Mouse (Mus musculus) small intestine, adult 2 months (tissue): ENCODE measurements around the gene Olfr470. TPM values are rescaled to one million over a fixed set of nuclear protein-coding genes. Genes with fewer than 3 reads are reported as not detected.

Source experiments
- H3K27ac ChIP-seq: fragments of 200-500 bp; 2 replicates; pipeline ENCODE4 v1.5.1; 2012; ENCODE audit warnings: low read depth, low read length, control low read depth, inconsistent platforms; ENCODE audit not compliant: insufficient read depth
- H3K27me3 ChIP-seq: fragments of 200-500 bp; 2 replicates; pipeline ENCODE4 v1.6.1; 2012; ENCODE audit warnings: mild to moderate bottlenecking, moderate library complexity, low read length, inconsistent platforms; ENCODE audit not compliant: control insufficient read depth, insufficient read depth
- H3K36me3 ChIP-seq: fragments of 200-500 bp; 2 replicates; pipeline ENCODE4 v1.6.1; 2012; ENCODE audit warnings: mild to moderate bottlenecking, low read length, control low read depth, inconsistent platforms; ENCODE audit not compliant: control insufficient read depth, insufficient read depth
- H3K4me1 ChIP-seq: fragments of 200-500 bp; 2 replicates; pipeline ENCODE4 v1.6.1; 2012; ENCODE audit warnings: low read length, inconsistent platforms, mixed read lengths; ENCODE audit not compliant: control insufficient read depth, insufficient read depth, insufficient read length
- H3K4me3 ChIP-seq: fragments of 200-500 bp; 2 replicates; pipeline ENCODE4 v1.5.1; 2012; ENCODE audit warnings: low read depth, mild to moderate bottlenecking, control low read depth, inconsistent platforms, low read length, moderate library complexity
- CTCF ChIP-seq: fragments of 200-500 bp; IDR thresholded peaks from 2 replicates; pipeline ENCODE4 v1.5.1; 2012; ENCODE audit warnings: low read depth, mild to moderate bottlenecking, control low read depth, inconsistent platforms, low read length, moderate library complexity, mixed read lengths; ENCODE audit not compliant: insufficient replicate concordance, insufficient read length; ENCODE audit errors: extremely low read depth
- POLR2A ChIP-seq: fragments of 200-500 bp; IDR thresholded peaks from 2 replicates; pipeline ENCODE4 v1.6.1; 2012; ENCODE audit warnings: low read depth, mild to moderate bottlenecking, control low read depth, inconsistent platforms, low read length, moderate library complexity
- WGBS: fragments of 180-500 bp; shearing (Covaris S2); methylation state at CpG from one replicate; pipeline ENCODE4 v1.1.7; 2018; 5-methylcytosine and 5-hydroxymethylcytosine counted together
- polyA plus RNA-seq: library from polyadenylated mRNA; depleted of rRNA; stranded (reverse); fragments of >200 nt; gene quantifications from 2 replicates; pipeline ENCODE4 v1.2.3, GENCODE M21; 2012; rRNA removed

Olfr470 gene
- polyA plus RNA-seq, 1 experiment, result not detected

- Histone ChIP-seq H3K36me3 (no peaks in the 10 kb centered on the region), H3K4me3 (no peak overlapping the region), H3K27me3 (no peaks in the 10 kb centered on the region), H3K4me1 (no peaks in the 10 kb centered on the region), H3K27ac (no peak overlapping the region)
- WGBS, result 78% methylated on average over 2 of the region's 2 CpGs
- TF ChIP-seq CTCF, result no peak
- no peak for TF ChIP-seq POLR2A
These were observed 50.8 kb downstream of the Olfr470 start for GRCm38 (mm10) chr7:107796500-107796899.

Other genes starting within 250 kb of the Olfr470 start
- not detected in 2 replicates for gene 5330417H12Rik, start 222.3 kb downstream of the Olfr470 start, polyA plus RNA-seq
- gene Cyb5r2, start 89.5 kb downstream of the Olfr470 start, polyA plus RNA-seq, result not detected in 2 replicates
- not detected in 2 replicates for gene Ovch2, start 46.3 kb downstream of the Olfr470 start, polyA plus RNA-seq
- gene Olfr467, start 35.2 kb downstream of the Olfr470 start, polyA plus RNA-seq, result not detected in 2 replicates
- not detected in 2 replicates for gene Olfr469, start 21.9 kb downstream of the Olfr470 start, polyA plus RNA-seq
- gene Olfr472, start 50.4 kb upstream of the Olfr470 start, polyA plus RNA-seq, result not detected in 2 replicates
- gene Olfr473, start 83.0 kb upstream of the Olfr470 start, polyA plus RNA-seq, result not detected in 2 replicates
- gene Olfr474, start 107.2 kb upstream of the Olfr470 start, polyA plus RNA-seq, result not detected in 2 replicates
- gene Olfr476, start 117.3 kb upstream of the Olfr470 start, polyA plus RNA-seq, result not detected in 2 replicates
- gene Olfr477, start 139.2 kb upstream of the Olfr470 start, polyA plus RNA-seq, result not detected in 2 replicates
- not detected in 2 replicates for gene Olfr478, start 186.5 kb upstream of the Olfr470 start, polyA plus RNA-seq
- not detected in 2 replicates for gene Olfr479, start 203.2 kb upstream of the Olfr470 start, polyA plus RNA-seq
- not detected in 2 replicates for gene Olfr480, start 219.9 kb upstream of the Olfr470 start, polyA plus RNA-seq
- not detected in 2 replicates for gene Olfr481, start 232.4 kb upstream of the Olfr470 start, polyA plus RNA-seq